Mouse (Mus musculus): Measurements from ENCODE around the gene R3hdml. TPM values are rescaled to one million over a fixed set of nuclear protein-coding genes. Genes with fewer than 3 reads are reported as not detected.

R3hdml gene
- not detected for polyA plus RNA-seq (2017; shearing (Covaris generic))

GRCm38 (mm10) chr2:163492018-163492417 is at the start of gene R3hdml:
R3hdml (plus strand) TSS chr2:163492318.

GRCm38 (mm10) chr2:163472466-163472851 is 19.7 kb upstream of the R3hdml start, which contains the start of gene Fitm2:
Fitm2 (minus strand) TSS chr2:163472629.

DNA sequence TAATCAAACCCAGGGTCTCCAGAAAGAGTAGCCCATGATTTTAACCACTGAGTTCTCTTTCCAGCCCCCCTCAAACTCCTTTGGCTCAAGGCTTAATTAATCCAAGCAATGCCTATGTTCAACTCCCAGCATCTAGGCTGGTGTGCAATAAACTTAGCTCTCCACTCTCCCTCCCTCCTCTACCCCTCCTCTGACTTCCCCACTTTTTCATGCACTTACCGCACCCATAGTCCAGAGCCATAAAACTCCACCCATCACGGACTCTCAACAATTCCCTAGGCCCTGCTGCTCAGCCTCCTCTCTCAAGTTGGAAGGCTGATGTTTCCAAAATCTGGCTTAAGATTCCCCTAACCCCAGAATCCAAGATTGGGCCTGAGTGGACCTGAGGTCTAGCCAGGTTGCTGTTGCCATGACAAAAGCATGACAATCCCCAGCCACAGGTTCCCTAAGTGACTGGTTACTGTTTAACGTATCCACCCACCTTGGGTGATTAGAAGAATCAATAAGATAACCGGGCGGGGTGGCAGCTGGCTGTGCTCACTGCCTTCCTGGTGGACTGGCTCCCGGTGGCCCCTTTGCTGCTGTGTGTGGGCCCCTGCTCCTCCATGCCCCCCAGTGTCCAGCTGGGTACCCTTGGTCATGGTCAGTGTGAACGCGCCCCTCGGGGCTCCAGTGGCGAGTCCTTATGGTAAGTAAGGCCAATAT is 14.3 kb downstream of the R3hdml start, which contains the start of gene Hnf4a:
TSS of gene Hnf4a (plus strand) at position 509 of the 705 bp plus-strand sequence.

Other genes with a start within 250 kb of the R3hdml start
- gene Jph2, start 94.3 kb upstream of the R3hdml start, polyA plus RNA-seq (2017; shearing (Covaris generic)): not detected
- 10 to 100 TPM; 87.2 to 88.6 TPM for gene Oser1, start 67.6 kb upstream of the R3hdml start, polyA plus RNA-seq (2017; shearing (Covaris generic))
- gene Gdap1l1, start 53.8 kb upstream of the R3hdml start, polyA plus RNA-seq (2017; shearing (Covaris generic)): not detected
- 1 to 10 TPM; 2.4 to 3.6 TPM for gene Fitm2, start 19.7 kb upstream of the R3hdml start, polyA plus RNA-seq (2017; shearing (Covaris generic))
- gene Hnf4a, start 14.5 kb downstream of the R3hdml start, polyA plus RNA-seq (2017; shearing (Covaris generic)): not detected
- 10 to 100 TPM; 38.6 to 57.7 TPM for gene Ttpal, start 110.0 kb downstream of the R3hdml start, polyA plus RNA-seq (2017; shearing (Covaris generic))
- gene Serinc3, start 152.8 kb downstream of the R3hdml start, polyA plus RNA-seq (2017; shearing (Covaris generic)): 1,000 to 10,000 TPM in 1 of 2 experiments, 100 to 1,000 TPM in 1; 598 to 1,017 TPM
- gene Pkig, start 166.1 kb downstream of the R3hdml start, polyA plus RNA-seq (2017; shearing (Covaris generic)): 1 to 10 TPM; 7.0 to 7.4 TPM

Data from activated CD4-positive, CD25-positive, alpha-beta regulatory T cell (primary cell).